Mouse (Mus musculus) liver, adult 2 months (tissue): ENCODE results near the gene Ptpn6. TPM values are rescaled to one million over a fixed set of nuclear protein-coding genes. Genes with fewer than 3 reads are reported as not detected.

Source experiments
- DNase-seq: peaks from one replicate; pipeline ENCODE4 v3.0.0-alpha.2; 2011; ENCODE audit warnings: low read depth, low spot score; ENCODE audit errors: extremely low read depth
- H3K27ac ChIP-seq: fragments of 200-500 bp; replicated peaks from 2 replicates; pipeline ENCODE4 v1.5.1; 2012; ENCODE audit warnings: low read depth, mild to moderate bottlenecking, control low read depth, inconsistent platforms, low read length; ENCODE audit not compliant: insufficient read depth
- H3K27me3 ChIP-seq: fragments of 200-500 bp; 2 replicates; pipeline ENCODE4 v1.6.1; 2012; ENCODE audit warnings: mild to moderate bottlenecking, moderate library complexity, low read length, inconsistent platforms; ENCODE audit not compliant: control insufficient read depth, insufficient read depth
- H3K36me3 ChIP-seq: fragments of 200-500 bp; 2 replicates; pipeline ENCODE4 v1.6.1; 2012; ENCODE audit warnings: low read length, inconsistent platforms; ENCODE audit not compliant: control insufficient read depth, insufficient read depth
- H3K4me1 ChIP-seq: fragments of 200-500 bp; 2 replicates; pipeline ENCODE4 v1.6.1; 2011; ENCODE audit warnings: low read length; ENCODE audit not compliant: control insufficient read depth, insufficient read depth
- H3K4me3 ChIP-seq: fragments of 200-500 bp; 2 replicates; pipeline ENCODE4 v1.5.1; 2011; ENCODE audit warnings: low read depth, mild to moderate bottlenecking, control low read depth, low read length, moderate library complexity; ENCODE audit not compliant: insufficient read depth
- H3K79me2 ChIP-seq: fragments of 200-500 bp; 2 replicates; pipeline ENCODE4 v1.6.1; 2012; ENCODE audit warnings: inconsistent platforms, mild to moderate bottlenecking, low read length, moderate library complexity; ENCODE audit not compliant: control insufficient read depth, insufficient read depth
- H3K9ac ChIP-seq: fragments of 200-500 bp; 2 replicates; pipeline ENCODE4 v1.6.1; 2012; ENCODE audit warnings: low read depth, mild to moderate bottlenecking, control low read depth, inconsistent platforms, low read length
- CTCF ChIP-seq: fragments of 200-500 bp; IDR thresholded peaks from 2 replicates; pipeline ENCODE4 v1.5.1; 2011; ENCODE audit warnings: low read depth, low read length, control low read depth
- POLR2A ChIP-seq: fragments of 200-500 bp; IDR thresholded peaks from 2 replicates; pipeline ENCODE4 v1.6.1; 2011; ENCODE audit warnings: low read length, control low read depth; ENCODE audit not compliant: insufficient read depth; ENCODE audit errors: extremely low read depth
- WGBS: fragments of 180-500 bp; shearing (Covaris S2); methylation state at CpG from one replicate; pipeline ENCODE4 v1.1.7; 2018; 5-methylcytosine and 5-hydroxymethylcytosine counted together
- polyA plus RNA-seq: library from polyadenylated mRNA; depleted of rRNA; stranded (reverse); fragments of >200 nt; gene quantifications from 2 replicates; pipeline ENCODE4 v1.2.3, GENCODE M21; 2012
- total RNA-seq: library from RNA; depleted of rRNA; stranded (reverse); fragments of >200 nt; gene quantifications from 2 replicates; pipeline ENCODE4 v1.2.3, GENCODE M21; 2014

The Ptpn6 gene
- total and polyA plus RNA-seq, 2 experiments = 17.8 to 19.7 TPM

DNA sequence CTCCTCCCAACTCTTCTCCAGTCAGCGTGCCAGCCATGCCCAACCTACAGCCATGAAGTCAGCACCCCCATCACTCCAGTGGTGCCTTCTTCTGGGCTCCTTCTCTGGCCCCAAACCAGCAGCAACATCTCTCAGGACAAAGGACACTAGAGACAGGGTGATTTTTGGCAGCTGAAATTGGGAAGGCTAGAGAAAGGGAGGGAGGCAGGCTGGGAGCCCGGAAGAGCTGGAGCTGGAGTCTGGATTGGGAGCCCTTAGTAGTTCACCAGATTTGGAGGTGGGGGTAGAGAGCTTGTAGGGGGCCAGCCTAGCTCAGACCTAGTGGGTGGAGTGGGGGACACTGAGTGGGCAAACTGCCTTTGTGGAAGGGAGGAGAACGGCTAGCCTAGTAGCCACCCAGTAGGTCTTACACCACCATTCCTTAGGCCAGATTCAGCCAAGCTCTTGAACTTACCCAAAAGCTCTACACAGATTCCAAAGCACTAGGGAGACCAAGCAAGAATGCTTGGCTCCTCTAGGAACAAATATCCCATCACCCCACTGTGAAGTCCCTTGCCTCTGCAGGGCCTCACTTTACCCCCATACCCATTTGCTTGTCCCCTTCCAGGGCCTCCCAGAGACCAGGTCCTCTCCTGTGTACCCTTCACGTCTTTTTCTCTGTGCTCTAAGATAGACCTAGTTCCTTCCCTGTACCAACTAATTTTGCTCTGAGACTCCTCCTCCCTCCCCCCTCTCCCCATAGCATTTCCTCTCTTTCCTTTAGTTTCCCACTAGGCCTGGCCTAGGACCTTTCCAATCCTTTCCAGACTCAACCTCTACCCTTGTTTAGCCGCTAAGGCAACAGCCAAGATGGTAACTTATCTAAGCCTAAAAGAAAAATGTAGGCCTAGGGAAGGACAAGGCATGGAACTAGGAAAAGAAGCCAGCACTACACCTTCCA, 19.7 kb upstream of the Ptpn6 start:
- Histone ChIP-seq H3K79me2 (peaks cover 27% of the 10 kb centered on the region), H3K36me3 (peaks cover 2% of the 10 kb centered on the region; the same call in 1 of the 2 replicates), H3K4me3 (no peak overlapping the region), H3K9ac (peak overlapping the region; percentile 22; the same call in 1 of the 2 replicates), H3K27me3 (no peaks in the 10 kb centered on the region), H3K4me1 (peaks cover 33% of the 10 kb centered on the region), H3K27ac (peak overlapping the region; percentile 39)
- WGBS = 42% methylated on average over 5 of the region's 5 CpGs
- DNase-seq = peak; percentile 82
- no peak for TF ChIP-seq CTCF
- 0 out of 2 replicates have a peak, but pooled peaks have one; percentile 15 for TF ChIP-seq POLR2A

DNA sequence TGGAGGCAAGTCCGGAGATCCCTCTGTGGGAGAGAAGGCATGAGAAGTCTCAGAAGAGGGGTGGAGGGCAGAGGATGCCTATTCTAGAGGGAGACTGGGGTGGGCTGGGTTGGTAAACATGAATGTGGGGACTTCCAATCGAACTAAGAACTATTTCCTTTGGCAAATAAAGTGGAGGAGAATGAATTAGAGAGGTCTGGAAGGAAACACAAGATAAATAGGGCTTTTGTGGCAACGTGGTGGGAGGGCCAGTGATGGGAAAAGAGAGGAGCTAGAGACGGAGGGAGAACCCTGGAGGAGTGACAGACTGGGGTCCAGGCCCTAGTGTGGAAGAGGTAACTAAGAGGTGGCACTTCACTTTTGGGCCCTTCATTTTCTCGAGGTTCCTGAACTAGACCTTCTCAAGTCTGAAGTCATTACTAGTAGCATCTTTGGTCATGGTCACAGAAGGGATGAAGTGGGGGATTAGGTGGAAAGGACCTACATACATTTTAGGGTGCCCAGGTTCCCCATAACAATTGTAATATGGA, 18.9 kb upstream of the Ptpn6 start:
- Histone ChIP-seq H3K79me2 (peaks cover 29% of the 10 kb centered on the region), H3K27ac (peak overlapping the region; percentile 46), H3K4me3 (peak overlapping the region; percentile 71; the same call in 1 of the 2 replicates), H3K4me1 (peaks cover 33% of the 10 kb centered on the region), H3K9ac (peak overlapping the region; percentile 100), H3K36me3 (peaks cover 2% of the 10 kb centered on the region; the same call in 1 of the 2 replicates), H3K27me3 (no peaks in the 10 kb centered on the region)
- DNase-seq = no peak
- TF ChIP-seq POLR2A = no peak
- TF ChIP-seq CTCF = no peak
- 37% methylated on average over 5 of the region's 5 CpGs for WGBS

GRCm38 (mm10) chr6:124756652-124757350, 18.3 kb upstream of the Ptpn6 start:
- peaks cover 35% of the 10 kb centered on the region for H3K79me2 ChIP-seq
- H3K9ac ChIP-seq = peak overlapping the region; percentile 100
- H3K27ac ChIP-seq = peak overlapping the region; percentile 76
- H3K4me3 ChIP-seq = peak overlapping the region; percentile 71
- peaks cover 2% of the 10 kb centered on the region; the same call in 1 of the 2 replicates for H3K36me3 ChIP-seq
- no peaks in the 10 kb centered on the region for H3K27me3 ChIP-seq
- H3K4me1 ChIP-seq = peaks cover 36% of the 10 kb centered on the region
- TF ChIP-seq POLR2A (peak; percentile 53; the same call in 1 of the 2 replicates), CTCF (no peak)
- 2% methylated on average over 51 of the region's 54 CpGs for WGBS
- DNase-seq = peak; percentile 43

GRCm38 (mm10) chr6:124755831-124756595, 17.5 kb upstream of the Ptpn6 start, which contains the start of the genes Gm45234 and Atn1:
Gene Gm45234, minus strand, starts transcription at chr6:124756021.
Gene Atn1, minus strand, starts transcription at chr6:124756524.
- Histone ChIP-seq H3K36me3 (peaks cover 2% of the 10 kb centered on the region; the same call in 1 of the 2 replicates), H3K79me2 (peaks cover 36% of the 10 kb centered on the region), H3K27me3 (no peaks in the 10 kb centered on the region), H3K27ac (peak within 1 kb of the TSS; percentile 76), H3K9ac (peak within 1 kb of the TSS; percentile 100), H3K4me3 (peak within 1 kb of the TSS; percentile 71), H3K4me1 (peaks cover 38% of the 10 kb centered on the region)
- DNase-seq = peak; percentile 61
- TF ChIP-seq POLR2A (no peak), CTCF (no peak)
- WGBS = 3% methylated on average over 71 of the region's 100 CpGs

- Histone ChIP-seq H3K9ac (peak overlapping the region; percentile 100), H3K27ac (peak overlapping the region; percentile 65), H3K27me3 (no peaks in the 10 kb centered on the region), H3K4me1 (peaks cover 38% of the 10 kb centered on the region), H3K36me3 (peaks cover 2% of the 10 kb centered on the region; the same call in 1 of the 2 replicates), H3K4me3 (peak overlapping the region; percentile 71), H3K79me2 (peaks cover 38% of the 10 kb centered on the region)
- WGBS = 10% methylated on average over 3 of the region's 3 CpGs
- no peak for DNase-seq
- TF ChIP-seq CTCF (no peak), POLR2A (no peak)
These were observed 16.8 kb upstream of the Ptpn6 start for GRCm38 (mm10) chr6:124755306-124755705.
